Mouse (Mus musculus) myocyte (in vitro differentiated cells): Measurements from ENCODE around the gene Cldn19.

ENCODE experiments used
- CEBPB ChIP-seq: IDR thresholded peaks from 2 replicates; pipeline ENCODE4 v1.6.1; 2011; ENCODE audit warnings: mild to moderate bottlenecking, moderate library complexity; ENCODE audit not compliant: poor library complexity, insufficient read depth, severe bottlenecking
- E2F4 ChIP-seq: IDR thresholded peaks from one replicate; pipeline ENCODE4 v1.6.1; 2011; ENCODE audit warnings: mild to moderate bottlenecking, control low read depth, moderate library complexity; ENCODE audit not compliant: insufficient read depth
- MAX ChIP-seq: IDR thresholded peaks from one replicate; pipeline ENCODE4 v1.6.1; 2011; ENCODE audit warnings: low read depth, mild to moderate bottlenecking, control low read depth
- MYOD1 ChIP-seq, 3 experiments: IDR thresholded peaks; one replicate each; pipeline ENCODE4 v1.6.1; 2011; ENCODE audit warnings: control low read depth in 2 of 3, low read depth in 2 of 3, mild to moderate bottlenecking in 2 of 3, moderate library complexity in 1 of 3; ENCODE audit not compliant: insufficient read length in 2 of 3, control insufficient read depth in 1 of 3
- MYOG ChIP-seq, 3 experiments: IDR thresholded peaks; one replicate each; pipeline ENCODE4 v1.6.1; 2011; ENCODE audit warnings: control low read depth in 2 of 3, low read depth in 2 of 3, mild to moderate bottlenecking in 2 of 3; ENCODE audit not compliant: insufficient read length in 2 of 3, control insufficient read depth in 1 of 3, insufficient read depth in 1 of 3
- POLR2A ChIP-seq: IDR thresholded peaks from one replicate; pipeline ENCODE4 v1.6.1; 2011; ENCODE audit warnings: low read depth, mild to moderate bottlenecking, control low read depth, moderate library complexity; ENCODE audit not compliant: insufficient read length
- POLR2AphosphoS2 ChIP-seq: IDR thresholded peaks from one replicate; pipeline ENCODE4 v1.6.1; 2011; ENCODE audit warnings: low read depth, control low read depth; ENCODE audit not compliant: insufficient read length
- REST ChIP-seq: IDR thresholded peaks from one replicate; pipeline ENCODE4 v1.6.1; 2011; ENCODE audit warnings: mild to moderate bottlenecking, control low read depth, moderate library complexity; ENCODE audit not compliant: insufficient read depth, insufficient read length
- SRF ChIP-seq: IDR thresholded peaks from one replicate; pipeline ENCODE4 v1.6.1; 2011; ENCODE audit warnings: low read depth; ENCODE audit not compliant: control insufficient read depth, insufficient read length
- TCF12 ChIP-seq: IDR thresholded peaks from one replicate; pipeline ENCODE4 v1.6.1; 2011; ENCODE audit warnings: mild to moderate bottlenecking, control low read depth; ENCODE audit not compliant: poor library complexity, insufficient read depth, severe bottlenecking
- TCF3 ChIP-seq: IDR thresholded peaks from one replicate; pipeline ENCODE4 v1.6.1; 2011; ENCODE audit warnings: low read depth, control low read depth; ENCODE audit not compliant: insufficient read length
- USF1 ChIP-seq: IDR thresholded peaks from one replicate; pipeline ENCODE4 v1.6.1; 2011; ENCODE audit warnings: low read depth, mild to moderate bottlenecking, control low read depth, moderate library complexity

GRCm38 (mm10) chr4:119275226-119275625 lies 20.0 kb downstream of the Cldn19 start:
- no peak for TF ChIP-seq POLR2A
- TF ChIP-seq POLR2AphosphoS2 = no peak
- TF ChIP-seq TCF12 = no peak
- TF ChIP-seq USF1 = no peak
- TF ChIP-seq TCF3 = no peak
- TF ChIP-seq MAX = no peak
- no peak for TF ChIP-seq E2F4
- TF ChIP-seq MYOG (IDR thresholded peaks at IDR 0.05; ENCODE audit: control insufficient read depth in 1 of 3, insufficient read depth in 1 of 3, insufficient read length in 2 of 3, low read depth in 2 of 3) = no peak
- TF ChIP-seq MYOD1 (IDR thresholded peaks at IDR 0.05; ENCODE audit: control insufficient read depth in 1 of 3, insufficient read length in 2 of 3, low read depth in 2 of 3) = no peak
- no peak for TF ChIP-seq CEBPB
- TF ChIP-seq REST = no peak
- no peak for TF ChIP-seq SRF
